In the genomic region with DNA sequence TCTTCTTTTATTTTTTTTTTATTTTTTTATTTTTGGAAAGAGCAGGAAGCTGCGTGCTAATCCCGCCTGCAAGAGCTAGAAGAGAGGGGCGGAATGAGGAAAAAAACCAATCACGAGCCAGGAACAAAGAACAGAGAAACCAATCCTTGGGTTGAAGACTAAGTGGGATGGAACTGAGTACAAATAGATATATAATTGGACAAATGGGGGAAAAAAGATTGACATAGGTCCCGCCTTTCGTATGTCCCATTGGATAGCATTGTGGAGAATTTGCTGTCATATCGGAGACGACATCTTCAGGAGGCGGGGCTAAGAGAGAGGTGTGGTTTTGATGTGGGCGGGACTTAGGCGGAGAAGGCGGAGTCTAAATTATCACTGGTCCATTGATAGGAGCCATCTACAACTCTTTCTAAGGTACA, we compare ENCODE assay signal across 8 mouse cellular contexts. TPM values are rescaled to one million over a fixed set of nuclear protein-coding genes. Genes with fewer than 3 reads are reported as not detected.
A peak's percentile ranks its signal among the peaks of the same experiment; 100 is the strongest.
DNase-seq lines count a peak whose midpoint lies in the region; ATAC-seq lines count a peak whose summit lies in the region.

No protein-coding gene starts in this region.

- H3K27me3 ChIP-seq in heart, embryonic 13.5 days (replicated peaks) = 0 out of 2 replicates have a peak, but pooled peaks cover 3% of the 10 kb centered on the region
- H3K27me3 ChIP-seq in liver, embryonic 12.5 days (replicated peaks) = peaks cover 13% of the 10 kb centered on the region
- no peaks in the 10 kb centered on the region for H3K27me3 ChIP-seq in stomach, embryonic 15.5 days (replicated peaks)

- H3K4me1 ChIP-seq in brown adipose tissue, adult 24 weeks (ENCODE audit: control insufficient read depth, insufficient read depth, insufficient read length, low read length) = peaks cover 11% of the 10 kb centered on the region
- H3K4me1 ChIP-seq in heart, embryonic 13.5 days = peaks cover 39% of the 10 kb centered on the region
- H3K4me1 ChIP-seq in liver, embryonic 12.5 days = peaks cover 36% of the 10 kb centered on the region
- H3K4me1 ChIP-seq in stomach, embryonic 15.5 days = peaks cover 18% of the 10 kb centered on the region

- H3K27ac ChIP-seq in brown adipose tissue, adult 24 weeks (replicated peaks; ENCODE audit: low read depth, low read length) = no peak overlapping the region
- peak overlapping the region; percentile 76 for H3K27ac ChIP-seq in heart, embryonic 13.5 days (replicated peaks)
- peak overlapping the region; percentile 69; the same call in 1 of the 2 replicates for H3K27ac ChIP-seq in liver, embryonic 12.5 days
- H3K27ac ChIP-seq in stomach, embryonic 15.5 days = peak overlapping the region; percentile 77; the same call in 1 of the 2 replicates

- peak; percentile 64 for ATAC-seq in heart, embryonic 13.5 days (ENCODE audit: extremely low read depth, insufficient number of reproducible peaks, low FRiP score, low TSS enrichment)
- ATAC-seq in liver, embryonic 12.5 days = peak; percentile 74
- ATAC-seq in stomach, embryonic 15.5 days (ENCODE audit: insufficient read depth, low FRiP score, low read depth) = peak; percentile 83

- H3K4me2 ChIP-seq in heart, embryonic 13.5 days = peak overlapping the region; percentile 62
- H3K4me2 ChIP-seq in liver, embryonic 12.5 days = peak overlapping the region; percentile 70
- H3K4me2 ChIP-seq in stomach, embryonic 15.5 days = peak overlapping the region; percentile 36

- WGBS in heart, embryonic 13.5 days = 0% methylated on average over 12 of the region's 12 CpGs
- WGBS in liver, embryonic 12.5 days (ENCODE audit: insufficient replicate concordance) = 0% methylated on average over 12 of the region's 12 CpGs
- under 1% methylated on average over 12 of the region's 12 CpGs for WGBS in stomach, embryonic 15.5 days

- DNase-seq in CD4-positive helper T cell, adult 2 months (ENCODE audit: low read depth, low spot score) = peak; percentile 91
- peak; percentile 82 for DNase-seq in fat pad, adult 2 months (ENCODE audit: extremely low read depth, low read depth, low spot score)
- peak; percentile 92 for DNase-seq in kidney, postnatal 10 days
- DNase-seq in natural killer cell, adult 2 months (ENCODE audit: low spot score in 2 of 2) = peak; percentile 94

- peak overlapping the region; percentile 44 for H3K4me3 ChIP-seq in brown adipose tissue, adult 24 weeks (ENCODE audit: insufficient read depth, low read depth, low read length)
- peak overlapping the region; percentile 92 for H3K4me3 ChIP-seq in heart, embryonic 13.5 days
- H3K4me3 ChIP-seq in liver, embryonic 12.5 days = peak overlapping the region; percentile 80
- H3K4me3 ChIP-seq in stomach, embryonic 15.5 days (replicated peaks) = peak overlapping the region; percentile 84

- H3K36me3 ChIP-seq in heart, embryonic 13.5 days = 0 out of 2 replicates have a peak, but pooled peaks cover 6% of the 10 kb centered on the region
- H3K36me3 ChIP-seq in liver, embryonic 12.5 days = 0 out of 2 replicates have a peak, but pooled peaks cover 4% of the 10 kb centered on the region
- H3K36me3 ChIP-seq in stomach, embryonic 15.5 days = no peaks in the 10 kb centered on the region

- no peaks in the 10 kb centered on the region for H3K9me3 ChIP-seq in heart, embryonic 13.5 days
- no peaks in the 10 kb centered on the region for H3K9me3 ChIP-seq in liver, embryonic 12.5 days (replicated peaks)
- H3K9me3 ChIP-seq in stomach, embryonic 15.5 days = no peaks in the 10 kb centered on the region

- peak overlapping the region; percentile 68 for H3K9ac ChIP-seq in heart, embryonic 13.5 days
- peak overlapping the region; percentile 56; the same call in 1 of the 2 replicates for H3K9ac ChIP-seq in liver, embryonic 12.5 days
- H3K9ac ChIP-seq in stomach, embryonic 15.5 days = no peak overlapping the region

RNA-seq across cellular contexts. Expression of a gene that starts 0.6 kb away (rescaled TPM):
- polyA plus RNA-seq in brown adipose tissue, adult 24 weeks (2012; ENCODE audit: insufficient read depth, insufficient read length, missing spikeins) = 16.8 and 20.5 TPM in 2 replicates
- 11.4 and 11.5 TPM in 2 replicates for polyA plus RNA-seq in heart, embryonic 13.5 days (2015; fragmentation: Nextera tagmentation; extraction: Ambion mirVana)
- polyA plus RNA-seq in liver, embryonic 12.5 days (2016; fragmentation: Nextera tagmentation; extraction: Ambion mirVana) = 7.6 and 8.6 TPM in 2 replicates
- 9.2 and 11.8 TPM in 2 replicates for polyA plus RNA-seq in stomach, embryonic 15.5 days (2015; fragmentation: Nextera tagmentation; extraction: Ambion mirVana)

RNA-seq across cellular contexts. Expression of a gene that starts 53.8 kb away (rescaled TPM):
- 14.9 and 23.2 TPM in 2 replicates for polyA plus RNA-seq in brown adipose tissue, adult 24 weeks (2012; ENCODE audit: insufficient read depth, insufficient read length, missing spikeins)
- polyA plus RNA-seq in heart, embryonic 13.5 days (2015; fragmentation: Nextera tagmentation; extraction: Ambion mirVana) = 26.3 and 28.8 TPM in 2 replicates
- polyA plus RNA-seq in liver, embryonic 12.5 days (2016; fragmentation: Nextera tagmentation; extraction: Ambion mirVana) = 30.3 and 32.4 TPM in 2 replicates
- 36.9 and 39.3 TPM in 2 replicates for polyA plus RNA-seq in stomach, embryonic 15.5 days (2015; fragmentation: Nextera tagmentation; extraction: Ambion mirVana)
